Mouse (Mus musculus) small intestine, adult 2 months (tissue): ENCODE measurements around the gene Gm21748. TPM values are rescaled to one million over a fixed set of nuclear protein-coding genes. Genes with fewer than 3 reads are reported as not detected.
"Not testable (repeated sequence)": the region's sequence is repeated elsewhere in the genome, so short reads cannot be mapped to it uniquely, and the experiment has no call there.

Experiments
- H3K27ac ChIP-seq: fragments of 200-500 bp; 2 replicates; pipeline ENCODE4 v1.5.1; 2012; ENCODE audit warnings: low read depth, low read length, control low read depth, inconsistent platforms; ENCODE audit not compliant: insufficient read depth
- H3K27me3 ChIP-seq: fragments of 200-500 bp; 2 replicates; pipeline ENCODE4 v1.6.1; 2012; ENCODE audit warnings: mild to moderate bottlenecking, moderate library complexity, low read length, inconsistent platforms; ENCODE audit not compliant: control insufficient read depth, insufficient read depth
- H3K36me3 ChIP-seq: fragments of 200-500 bp; 2 replicates; pipeline ENCODE4 v1.6.1; 2012; ENCODE audit warnings: mild to moderate bottlenecking, low read length, control low read depth, inconsistent platforms; ENCODE audit not compliant: control insufficient read depth, insufficient read depth
- H3K4me1 ChIP-seq: fragments of 200-500 bp; 2 replicates; pipeline ENCODE4 v1.6.1; 2012; ENCODE audit warnings: low read length, inconsistent platforms, mixed read lengths; ENCODE audit not compliant: control insufficient read depth, insufficient read depth, insufficient read length
- H3K4me3 ChIP-seq: fragments of 200-500 bp; 2 replicates; pipeline ENCODE4 v1.5.1; 2012; ENCODE audit warnings: low read depth, mild to moderate bottlenecking, control low read depth, inconsistent platforms, low read length, moderate library complexity
- WGBS: fragments of 180-500 bp; shearing (Covaris S2); methylation state at CpG from one replicate; pipeline ENCODE4 v1.1.7; 2018; 5-methylcytosine and 5-hydroxymethylcytosine counted together
- polyA plus RNA-seq: library from polyadenylated mRNA; depleted of rRNA; stranded (reverse); fragments of >200 nt; gene quantifications from 2 replicates; pipeline ENCODE4 v1.2.3, GENCODE M21; 2012; rRNA removed

Gm21748 gene
- not detected in 2 replicates for polyA plus RNA-seq

DNA sequence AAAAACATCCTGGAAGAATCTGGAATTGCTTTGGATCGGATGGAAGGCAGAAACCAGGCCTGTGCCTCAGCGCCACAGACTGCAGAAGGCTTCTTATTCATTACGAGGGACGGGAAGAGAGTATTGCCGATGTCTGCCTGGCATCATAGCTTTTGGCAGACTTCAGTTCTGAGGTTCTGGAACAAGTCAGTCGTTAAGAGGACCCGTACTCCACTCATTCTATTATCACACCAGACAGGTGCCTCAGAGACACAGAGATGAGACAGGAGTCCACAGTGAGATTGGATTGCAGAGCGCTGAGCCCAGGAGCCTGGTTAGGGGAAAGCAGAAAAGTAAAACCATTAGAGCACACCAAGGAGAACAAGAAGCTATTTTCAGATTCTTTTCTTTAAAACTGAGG lies at the start of gene Gm21748:
TSS of gene Gm21748 (minus strand) at position 101 of the 400 bp plus-strand sequence.
- WGBS: no CpG with 5 or more reads among the region's 8 CpGs
- not testable (repeated sequence) for H3K4me1 ChIP-seq, H3K4me3 ChIP-seq, H3K27ac ChIP-seq, H3K27me3 ChIP-seq, H3K36me3 ChIP-seq

Other genes starting within 250 kb of the Gm21748 start
- gene Gm21860, start 84.4 kb downstream of the Gm21748 start, polyA plus RNA-seq: not detected in 2 replicates
- gene Gm47283, start 54.4 kb downstream of the Gm21748 start, polyA plus RNA-seq: not detected in 2 replicates